Mouse (Mus musculus) liver, adult 2 months (tissue): ENCODE data around the gene Tbca.
A peak's percentile ranks its signal among the peaks of the same experiment; 100 is the strongest.

Experiments used
- CTCF ChIP-seq: fragments of 200-500 bp; IDR thresholded peaks from 2 replicates; pipeline ENCODE4 v1.5.1; 2011; ENCODE audit warnings: low read depth, low read length, control low read depth
- POLR2A ChIP-seq: fragments of 200-500 bp; IDR thresholded peaks from 2 replicates; pipeline ENCODE4 v1.6.1; 2011; ENCODE audit warnings: low read length, control low read depth; ENCODE audit not compliant: insufficient read depth; ENCODE audit errors: extremely low read depth

DNA sequence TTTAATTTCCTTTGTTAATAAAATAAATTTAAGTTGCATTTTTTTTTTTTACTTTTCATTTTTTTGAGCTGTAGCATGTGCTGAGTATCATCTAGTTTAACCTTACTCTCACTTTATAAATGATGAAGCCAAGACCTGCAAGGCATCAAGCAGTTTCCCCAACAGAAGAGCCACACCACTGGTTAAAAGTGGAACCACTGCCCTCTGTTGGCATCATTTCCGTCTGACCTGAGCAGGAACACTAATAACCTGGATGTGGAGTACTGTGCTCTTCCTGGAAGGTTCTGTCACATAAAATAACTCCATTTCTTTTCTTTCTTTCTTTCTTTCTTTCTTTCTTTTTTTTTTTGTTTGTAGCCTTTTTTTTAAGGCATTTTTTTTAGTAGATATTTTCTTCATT lies 21.0 kb downstream of the Tbca start:
- peak; percentile 22; the same call in 1 of the 2 replicates for TF ChIP-seq CTCF
- TF ChIP-seq POLR2A: no peak
